Mouse (Mus musculus) heart, embryonic 11.5 days (tissue): ENCODE data around the gene Cryl1. TPM values are rescaled to one million over a fixed set of nuclear protein-coding genes. Genes with fewer than 3 reads are reported as not detected.

Experiments
- ATAC-seq: fragments of 200-750 bp; cut with Nextera tagmentation; replicated peaks from 2 replicates; pipeline ENCODE4 v1.8.0; 2017; ENCODE audit warnings: moderate library complexity; ENCODE audit not compliant: insufficient number of reproducible peaks, low FRiP score, low TSS enrichment
- H3K27ac ChIP-seq: fragments of 300-500 bp; sonication (generic); 2 replicates; pipeline ENCODE4 v1.5.1; 2014; ENCODE audit warnings: mild to moderate bottlenecking, low read depth, low read length
- H3K27me3 ChIP-seq: fragments of 300-500 bp; sonication (generic); 2 replicates; pipeline ENCODE4 v1.6.1; 2014; ENCODE audit warnings: mild to moderate bottlenecking, low read length, mixed read lengths; ENCODE audit not compliant: control insufficient read depth, insufficient read depth
- H3K36me3 ChIP-seq: fragments of 300-500 bp; sonication (generic); 2 replicates; pipeline ENCODE4 v1.6.1; 2014; ENCODE audit warnings: mild to moderate bottlenecking, low read length, moderate library complexity, mixed read lengths; ENCODE audit not compliant: control insufficient read depth, insufficient read depth
- H3K4me1 ChIP-seq: fragments of 300-500 bp; sonication (generic); 2 replicates; pipeline ENCODE4 v1.6.1; 2014; ENCODE audit warnings: low read length; ENCODE audit not compliant: control insufficient read depth, insufficient read depth
- H3K4me2 ChIP-seq: fragments of 300-500 bp; sonication (generic); 2 replicates; pipeline ENCODE4 v1.6.1; 2014; ENCODE audit warnings: mild to moderate bottlenecking, moderate library complexity
- H3K4me3 ChIP-seq: fragments of 300-500 bp; sonication (generic); 2 replicates; pipeline ENCODE4 v1.5.1; 2014; ENCODE audit warnings: low read depth, low read length
- H3K9ac ChIP-seq: fragments of 300-500 bp; sonication (generic); 2 replicates; pipeline ENCODE4 v1.6.1; 2014; ENCODE audit warnings: mild to moderate bottlenecking, low read depth, low read length, moderate library complexity
- H3K9me3 ChIP-seq: fragments of 300-500 bp; sonication (generic); replicated peaks from 2 replicates; pipeline ENCODE4 v1.6.1; 2016; ENCODE audit warnings: low read length; ENCODE audit not compliant: control insufficient read depth
- WGBS: fragments of 180-500 bp; shearing (Covaris S2); extraction: QIAGEN DNeasy Blood & Tissue Kit; methylation state at CpG from one replicate; pipeline ENCODE4 v1.1.7; 2014; ENCODE audit not compliant: insufficient replicate concordance; 5-methylcytosine and 5-hydroxymethylcytosine counted together
- polyA plus RNA-seq: library from polyadenylated mRNA; unstranded; fragments of >200 nt; fragmentation: Nextera tagmentation; extraction: Ambion mirVana; gene quantifications from 2 replicates; pipeline ENCODE4 v1.2.1, GENCODE M21; 2014

Gene Cryl1
- polyA plus RNA-seq, 1 experiment from 2014 or later: 11.9 TPM

DNA sequence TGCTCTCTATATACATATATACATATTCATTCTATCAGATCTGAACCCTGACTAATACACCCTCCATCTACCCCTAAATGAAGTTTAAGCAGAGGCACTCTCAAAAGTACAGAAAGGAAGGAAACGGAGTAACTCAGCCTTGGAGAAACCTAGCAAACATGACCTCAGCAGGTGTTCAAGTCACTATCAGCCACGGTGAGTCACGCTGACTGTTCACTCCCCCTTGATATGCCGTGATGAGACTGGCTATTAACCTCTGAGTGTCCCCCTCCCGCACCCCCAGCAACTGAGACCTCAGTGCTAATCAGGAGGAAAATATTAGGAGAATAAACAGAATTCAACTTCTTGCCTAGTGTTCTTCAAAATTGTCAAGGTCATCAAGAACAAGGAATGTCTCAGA is 12.7 kb downstream of the Cryl1 start:
- Histone ChIP-seq H3K4me2 (no peak overlapping the region), H3K27ac (no peak overlapping the region), H3K9me3 (no peaks in the 10 kb centered on the region), H3K4me3 (no peak overlapping the region), H3K27me3 (no peaks in the 10 kb centered on the region), H3K9ac (no peak overlapping the region), H3K4me1 (0 out of 2 replicates have a peak, but pooled peaks cover 6% of the 10 kb centered on the region), H3K36me3 (no peaks in the 10 kb centered on the region)
- WGBS: 74% methylated on average over 5 of the region's 5 CpGs
- ATAC-seq: no peak

DNA sequence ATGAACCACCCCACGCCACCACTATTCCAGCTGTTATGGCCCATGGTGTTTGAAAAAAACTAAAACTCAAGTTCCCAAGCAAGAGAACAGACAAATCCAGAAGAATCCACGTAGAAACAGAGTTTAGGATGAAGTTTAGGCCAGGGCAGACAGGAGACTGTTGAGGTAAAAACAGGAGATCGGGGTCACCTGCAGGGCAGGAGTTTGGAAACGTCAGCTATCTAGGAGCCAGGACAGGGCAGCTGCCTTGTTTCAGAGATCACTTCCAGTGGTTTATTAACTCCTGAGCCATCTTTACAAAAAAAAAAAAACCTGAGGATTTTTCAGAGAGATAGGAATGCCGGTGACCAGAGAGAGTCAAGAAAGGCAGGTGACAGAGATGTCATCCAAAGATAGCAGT is 20.8 kb downstream of the Cryl1 start:
- H3K27ac ChIP-seq: no peak overlapping the region
- H3K9me3 ChIP-seq: no peaks in the 10 kb centered on the region
- no peak overlapping the region for H3K4me2 ChIP-seq
- no peak overlapping the region for H3K9ac ChIP-seq
- H3K36me3 ChIP-seq: no peaks in the 10 kb centered on the region
- no peak for ATAC-seq
- no peak overlapping the region for H3K4me3 ChIP-seq
- H3K27me3 ChIP-seq: peaks cover 4% of the 10 kb centered on the region; the same call in 1 of the 2 replicates
- no peaks in the 10 kb centered on the region for H3K4me1 ChIP-seq
- WGBS: 70% methylated on average over 5 of the region's 5 CpGs

DNA sequence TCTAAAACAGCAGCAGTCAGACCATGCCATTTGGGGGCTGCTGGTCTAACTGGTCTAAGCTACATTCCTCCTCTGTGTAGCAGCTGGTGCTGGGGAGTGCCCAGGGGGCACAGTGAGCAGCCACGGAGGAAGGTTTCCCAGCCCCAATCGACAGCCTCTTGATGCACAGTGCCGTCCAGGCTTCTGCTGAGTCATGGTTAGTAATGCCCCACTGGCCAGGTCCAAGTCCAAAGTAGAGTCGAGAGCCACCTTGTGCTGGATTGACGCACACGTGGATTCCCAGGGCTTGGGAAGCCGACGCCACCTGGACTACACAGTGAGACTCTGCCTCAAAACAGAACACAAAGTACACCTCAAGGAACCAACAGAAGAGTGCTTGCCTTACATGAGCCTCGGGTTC is 21.4 kb downstream of the Cryl1 start:
- 76% methylated on average over 9 of the region's 9 CpGs for WGBS

DNA sequence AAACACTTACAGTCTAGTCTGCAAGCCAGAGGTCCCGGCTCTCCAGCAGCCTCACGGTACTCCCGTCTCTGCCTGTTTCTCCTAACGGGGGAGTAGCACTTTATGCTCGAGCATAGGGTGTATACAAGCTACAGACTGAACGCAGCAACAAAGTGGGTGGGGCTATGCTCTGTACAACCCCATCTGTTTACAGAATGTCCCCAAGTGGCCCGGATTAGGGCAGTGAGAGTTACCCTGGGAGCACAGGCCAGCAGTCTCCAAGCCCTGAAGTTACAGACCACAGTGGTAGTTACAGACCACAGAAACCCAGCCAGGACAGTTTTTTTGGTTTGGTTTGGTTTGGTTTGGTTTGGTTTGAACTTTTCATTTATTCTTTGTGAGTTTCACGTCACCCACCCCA is 22.3 kb downstream of the Cryl1 start:
- Histone ChIP-seq H3K4me3 (no peak overlapping the region), H3K36me3 (no peaks in the 10 kb centered on the region), H3K9ac (no peak overlapping the region), H3K27ac (no peak overlapping the region), H3K9me3 (no peaks in the 10 kb centered on the region), H3K4me2 (no peak overlapping the region), H3K4me1 (no peaks in the 10 kb centered on the region), H3K27me3 (peaks cover 4% of the 10 kb centered on the region; the same call in 1 of the 2 replicates)
- WGBS: 66% methylated on average over 8 of the region's 8 CpGs
- ATAC-seq: no peak

More for the DNA sequence above, 21.4 kb downstream of the Cryl1 start:
- Histone ChIP-seq H3K4me2 (no peak overlapping the region), H3K27ac (no peak overlapping the region), H3K4me1 (no peaks in the 10 kb centered on the region), H3K9ac (no peak overlapping the region), H3K27me3 (peaks cover 4% of the 10 kb centered on the region; the same call in 1 of the 2 replicates), H3K4me3 (no peak overlapping the region), H3K9me3 (no peaks in the 10 kb centered on the region), H3K36me3 (no peaks in the 10 kb centered on the region)
- ATAC-seq: no peak

DNA sequence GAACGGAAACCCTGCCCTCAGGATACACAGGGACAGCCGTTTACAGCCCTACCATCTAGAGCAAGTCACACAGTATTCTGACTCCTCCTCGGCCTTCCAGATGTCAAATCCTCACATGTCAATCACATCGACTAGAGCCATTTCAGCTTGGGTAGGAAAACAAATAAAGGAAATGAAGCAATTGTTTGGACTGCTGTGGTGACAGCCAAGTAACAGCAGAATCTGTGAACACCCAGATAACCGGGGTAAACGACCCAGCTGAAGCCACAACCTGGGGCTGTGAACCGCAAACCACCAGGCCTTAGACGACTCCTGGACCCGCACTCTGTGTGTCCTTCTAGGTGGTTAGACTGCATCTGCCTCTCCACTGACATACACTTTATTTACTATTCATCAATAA is 23.1 kb downstream of the Cryl1 start:
- ATAC-seq: no peak
- Histone ChIP-seq H3K4me3 (no peak overlapping the region), H3K4me1 (no peaks in the 10 kb centered on the region), H3K27me3 (peaks cover 4% of the 10 kb centered on the region; the same call in 1 of the 2 replicates), H3K4me2 (no peak overlapping the region), H3K9me3 (no peaks in the 10 kb centered on the region), H3K9ac (no peak overlapping the region), H3K36me3 (no peaks in the 10 kb centered on the region), H3K27ac (no peak overlapping the region)
- 71% methylated on average over 9 of the region's 9 CpGs for WGBS

DNA sequence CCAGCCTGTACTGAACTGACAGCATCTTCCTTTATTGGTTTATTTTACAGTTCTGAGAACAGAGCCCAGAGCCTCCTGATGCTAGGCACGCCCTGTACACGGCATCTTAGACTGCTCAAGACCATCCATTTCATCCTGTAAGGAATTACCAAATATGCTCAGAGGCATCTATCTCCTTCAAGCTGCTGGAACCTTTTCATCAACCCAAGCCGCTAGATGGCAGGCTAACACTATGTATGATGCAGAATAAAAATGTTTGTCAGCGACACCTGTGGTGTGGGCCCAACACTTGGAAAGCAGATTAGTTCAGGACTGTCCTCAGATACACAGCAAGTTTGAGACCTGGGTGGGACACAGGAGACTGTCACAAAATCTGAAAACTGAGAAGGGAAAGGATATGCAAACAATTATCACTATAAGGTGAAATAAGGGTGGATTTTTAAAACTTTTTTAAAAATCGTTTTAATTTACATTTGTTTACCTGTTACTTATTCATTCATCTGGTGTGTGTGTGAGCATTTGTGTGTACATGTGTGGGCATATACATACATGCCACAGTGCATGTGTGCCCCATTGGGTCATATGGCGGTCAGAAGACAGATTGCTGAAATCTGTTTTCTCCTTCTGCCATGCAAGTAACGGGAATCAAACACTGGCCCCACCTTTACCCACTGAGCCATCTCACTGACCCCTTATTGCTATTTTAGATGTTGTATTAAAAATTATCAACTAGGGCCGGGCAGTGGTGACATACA is 25.8 kb downstream of the Cryl1 start:
- H3K9me3 ChIP-seq: no peaks in the 10 kb centered on the region
- no peaks in the 10 kb centered on the region for H3K4me1 ChIP-seq
- no peak overlapping the region for H3K4me3 ChIP-seq
- no peak overlapping the region for H3K9ac ChIP-seq
- no peak for ATAC-seq
- H3K36me3 ChIP-seq: no peaks in the 10 kb centered on the region
- no peak overlapping the region for H3K4me2 ChIP-seq
- no peak overlapping the region for H3K27ac ChIP-seq
- WGBS: 42% methylated on average over 8 of the region's 8 CpGs
- H3K27me3 ChIP-seq: no peaks in the 10 kb centered on the region; the same call in 1 of the 2 replicates

DNA sequence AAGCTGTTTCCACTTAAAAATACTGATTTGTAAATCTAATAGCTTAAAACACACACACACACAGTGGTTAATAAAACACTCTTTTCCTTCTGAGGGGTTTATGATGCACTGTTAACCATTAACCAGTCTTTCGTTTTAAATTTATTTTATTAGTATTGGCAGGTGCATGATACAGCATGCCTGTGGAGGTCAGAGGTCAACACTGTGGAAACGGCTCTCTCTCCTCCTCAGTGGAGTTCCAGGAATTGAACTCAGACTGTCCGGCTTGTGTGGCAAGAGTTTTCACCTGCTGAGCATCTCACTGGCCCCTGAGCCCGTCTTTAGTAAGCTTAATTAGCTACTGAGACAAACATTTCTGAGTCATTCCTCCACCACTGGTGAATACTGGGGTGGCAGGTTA is 31.0 kb downstream of the Cryl1 start:
- 69% methylated on average over 4 of the region's 4 CpGs for WGBS
- Histone ChIP-seq H3K4me1 (no peaks in the 10 kb centered on the region), H3K9ac (no peak overlapping the region), H3K4me3 (no peak overlapping the region), H3K4me2 (no peak overlapping the region), H3K36me3 (no peaks in the 10 kb centered on the region), H3K27me3 (peaks cover under 1% of the 10 kb centered on the region; the same call in 1 of the 2 replicates), H3K9me3 (no peaks in the 10 kb centered on the region), H3K27ac (no peak overlapping the region)
- no peak for ATAC-seq

DNA sequence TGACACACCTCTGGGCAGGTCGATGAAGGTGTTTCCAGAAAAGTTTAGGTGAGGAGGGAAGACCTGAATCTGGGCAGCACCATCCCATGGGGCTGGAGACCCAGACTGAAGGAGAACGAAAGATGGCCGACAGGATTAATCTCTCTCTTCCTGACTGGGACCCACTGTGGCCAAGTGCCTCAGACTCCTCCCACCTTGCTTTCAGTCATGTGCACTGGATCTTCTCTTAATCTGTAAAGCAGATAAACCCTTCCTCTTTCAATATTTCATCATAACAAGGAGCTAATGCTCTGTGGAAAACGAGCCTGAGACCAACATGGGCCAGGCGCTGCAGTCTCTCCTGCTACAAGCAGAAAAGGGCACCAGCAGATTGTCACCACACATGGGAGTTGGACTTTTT is 31.6 kb downstream of the Cryl1 start:
- H3K9ac ChIP-seq: no peak overlapping the region
- H3K4me3 ChIP-seq: no peak overlapping the region
- H3K4me1 ChIP-seq: no peaks in the 10 kb centered on the region
- ATAC-seq: no peak
- H3K36me3 ChIP-seq: no peaks in the 10 kb centered on the region
- H3K27me3 ChIP-seq: peaks cover 4% of the 10 kb centered on the region; the same call in 1 of the 2 replicates
- no peak overlapping the region for H3K4me2 ChIP-seq
- no peak overlapping the region for H3K27ac ChIP-seq
- H3K9me3 ChIP-seq: no peaks in the 10 kb centered on the region
- 57% methylated on average over 5 of the region's 5 CpGs for WGBS

DNA sequence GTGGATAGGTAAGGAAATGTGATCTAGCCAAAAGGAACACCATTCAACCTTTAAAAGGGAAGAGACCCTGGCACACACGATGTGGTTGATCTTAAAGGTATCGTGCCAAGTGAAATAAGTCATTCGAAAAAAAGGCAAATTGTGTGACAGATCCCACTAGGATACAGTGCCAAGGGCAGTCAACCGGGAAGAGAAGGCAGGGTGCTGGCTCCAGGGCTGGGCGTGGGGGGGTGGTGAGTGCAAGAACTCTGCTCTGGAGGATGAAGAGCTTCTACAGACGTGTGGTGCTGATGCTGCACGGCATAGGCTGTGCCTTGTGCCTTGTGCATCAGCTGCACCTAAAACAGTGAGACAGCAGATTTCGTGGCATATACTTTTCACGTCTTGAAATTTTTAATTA is 33.0 kb downstream of the Cryl1 start:
- Histone ChIP-seq H3K36me3 (no peaks in the 10 kb centered on the region), H3K4me1 (no peaks in the 10 kb centered on the region), H3K9me3 (no peaks in the 10 kb centered on the region), H3K4me2 (no peak overlapping the region), H3K4me3 (no peak overlapping the region), H3K9ac (no peak overlapping the region), H3K27ac (no peak overlapping the region), H3K27me3 (peaks cover 5% of the 10 kb centered on the region; the same call in 1 of the 2 replicates)
- ATAC-seq: no peak
- WGBS: 74% methylated on average over 9 of the region's 9 CpGs
